Mouse (Mus musculus) embryonic fibroblast, embryonic 13.5 days (primary cell): ENCODE results near the gene Faap100.
A peak's percentile ranks its signal among the peaks of the same experiment; 100 is the strongest.

Experiments used
- CTCF ChIP-seq: IDR thresholded peaks from 2 replicates; pipeline ENCODE4 v1.5.1; 2011; ENCODE audit warnings: mild to moderate bottlenecking, control low read depth, low read length, moderate library complexity, borderline replicate concordance; ENCODE audit not compliant: insufficient read depth
- POLR2A ChIP-seq: IDR thresholded peaks from 2 replicates; pipeline ENCODE4 v1.6.1; 2011; ENCODE audit warnings: low read depth, mild to moderate bottlenecking, control low read depth, low read length, moderate library complexity

- peak; percentile 68 for TF ChIP-seq POLR2A
- no peak for TF ChIP-seq CTCF
These were observed 34.1 kb downstream of the Faap100 start for GRCm38 (mm10) chr11:120344310-120344920.
